In genomic region chr12:86855670-86856069, GRCm38 (mm10) we compare ENCODE assay signal across 8 mouse cellular contexts. TPM values are rescaled to one million over a fixed set of nuclear protein-coding genes. Genes with fewer than 3 reads are reported as not detected.
DNase-seq lines count a peak whose midpoint lies in the region; ATAC-seq and TF ChIP-seq lines count a peak whose summit lies in the region.

No protein-coding gene starts in this region.

- peak overlapping the region; percentile 25 for H3K4me2 ChIP-seq in kidney, postnatal 0 days (ENCODE audit: low read length)

- peaks cover 19% of the 10 kb centered on the region for H3K4me1 ChIP-seq in kidney, adult 2 months (ENCODE audit: control insufficient read depth, insufficient read depth, low read length)
- H3K4me1 ChIP-seq in kidney, postnatal 0 days (replicated peaks; ENCODE audit: insufficient read depth, low read length), result peaks cover 19% of the 10 kb centered on the region

- no peak overlapping the region for H3K4me3 ChIP-seq in kidney, adult 2 months (ENCODE audit: insufficient read depth, low read depth, low read length)
- no peak overlapping the region for H3K4me3 ChIP-seq in kidney, postnatal 0 days (replicated peaks; ENCODE audit: low read depth, low read length)

- H3K27me3 ChIP-seq in kidney, adult 2 months (replicated peaks; ENCODE audit: control insufficient read depth, insufficient read depth, low read length), result no peaks in the 10 kb centered on the region
- H3K27me3 ChIP-seq in kidney, postnatal 0 days (ENCODE audit: insufficient read depth, low read length), result no peaks in the 10 kb centered on the region
- H3K27me3 ChIP-seq in splenic B cell, adult 2 months (ENCODE audit: control insufficient read depth, insufficient read depth, low read length, poor library complexity, severe bottlenecking), result no peaks in the 10 kb centered on the region

- H3K9ac ChIP-seq in kidney, postnatal 0 days (ENCODE audit: low read depth, low read length), result 0 out of 2 replicates have a peak overlapping the region, but pooled peaks have one; percentile 13

- peak; percentile 76 for ATAC-seq in kidney, postnatal 0 days (replicated peaks; ENCODE audit: low FRiP score, low read depth)
- ATAC-seq in megakaryocyte-erythroid progenitor cell, adult 5-6 weeks (replicated peaks; ENCODE audit: low FRiP score, low TSS enrichment, poor library complexity, severe bottlenecking), result 0 out of 2 replicates have a peak, but pooled peaks have one; percentile 12

- TF ChIP-seq POLR2A in kidney, adult 2 months (IDR thresholded peaks at IDR 0.05; ENCODE audit: low read depth, low read length), result no peak

- peak overlapping the region; percentile 57 for H3K27ac ChIP-seq in kidney, adult 2 months (ENCODE audit: insufficient read depth, low read depth, low read length)
- H3K27ac ChIP-seq in kidney, postnatal 0 days, result peak overlapping the region; percentile 44; the same call in 1 of the 2 replicates

- no peak for TF ChIP-seq CTCF in kidney, adult 2 months (conservative IDR thresholded peaks at IDR 0.05; ENCODE audit: insufficient read depth, insufficient read length, low read depth, low read length)
- TF ChIP-seq CTCF in kidney, postnatal 0 days (IDR thresholded peaks at IDR 0.05; ENCODE audit: low read depth), result no peak

- H3K9me3 ChIP-seq in kidney, postnatal 0 days (replicated peaks; ENCODE audit: low read length), result no peaks in the 10 kb centered on the region

- DNase-seq in kidney, adult 2 months, result peak; percentile 49
- no peak for DNase-seq in kidney, adult 11 months
- peak; percentile 85 for DNase-seq in brain, adult 2 months (ENCODE audit: low read depth, low spot score)
- DNase-seq in gastrocnemius, postnatal 10 days, result peak; percentile 64
- peak; percentile 92 for DNase-seq in kidney, postnatal 0 days (ENCODE audit: low spot score)
- DNase-seq in splenic B cell, adult 2 months (ENCODE audit: low read depth, low spot score), result peak; percentile 9
- no peak for DNase-seq in ovary, postnatal 10 days (ENCODE audit: low spot score)

- WGBS in kidney, adult 2 months, result 29% methylated on average over 11 of the region's 11 CpGs
- WGBS in kidney, postnatal 0 days, result 6% methylated on average over 11 of the region's 11 CpGs

- no peaks in the 10 kb centered on the region for H3K36me3 ChIP-seq in kidney, adult 2 months (ENCODE audit: control insufficient read depth, insufficient read depth, low read length)
- no peaks in the 10 kb centered on the region for H3K36me3 ChIP-seq in kidney, postnatal 0 days (ENCODE audit: insufficient read depth, low read length)
- H3K36me3 ChIP-seq in splenic B cell, adult 2 months (ENCODE audit: control insufficient read depth, insufficient read depth, low read length, poor library complexity, severe bottlenecking), result no peaks in the 10 kb centered on the region

RNA-seq across cellular contexts. Expression of gene Irf2bpl, which starts 28.9 kb away (rescaled TPM):
- 22.0 and 27.8 TPM in 2 replicates for polyA plus RNA-seq in kidney, adult 2 months (2012; rRNA removed)
- 10 to 100 TPM; 42.9 to 46.7 TPM for total RNA-seq in gastrocnemius, postnatal 10 days (2021)
- 52.1 and 57.9 TPM in 2 replicates for polyA plus RNA-seq in kidney, postnatal 0 days (2015; fragmentation: Nextera tagmentation; extraction: Ambion mirVana)
- total RNA-seq in megakaryocyte-erythroid progenitor cell, adult 5-6 weeks (2014; fragmentation: Nextera tagmentation), result 0.76 and 0.94 TPM in 2 replicates
- 1.1 and 2.7 TPM in 2 replicates for total RNA-seq in megakaryocyte-erythroid progenitor cell, adult 5-6 weeks (2017)

Comparison
In these comparisons a context has a peak if more than half of its experiments do, and no peak if none do; other contexts are left out.
1. DNase-seq: peak in kidney, adult 2 months (single experiment), brain, adult 2 months (single experiment), gastrocnemius, postnatal 10 days (single experiment), kidney, postnatal 0 days (single experiment) and splenic B cell, adult 2 months (single experiment); none in kidney, adult 11 months (single experiment) and ovary, postnatal 10 days (single experiment).
2. RNA of gene Irf2bpl, which starts 28.9 kb away (total RNA-seq): 42.9 to 46.7 TPM in gastrocnemius, postnatal 10 days; 0.76 to 2.7 TPM in megakaryocyte-erythroid progenitor cell, adult 5-6 weeks; every median in the first group is over 10 times any median in the second.